Mouse (Mus musculus): ENCODE data around the gene Selenot.

Selenot gene

GRCm38 (mm10) chr3:58636406-58637295, 60.2 kb downstream of the Selenot start, which contains the start of gene Erich6:
TSS of gene Erich6 (minus strand) at chr3:58637207.
- no peak for DNase-seq (ENCODE audit: low read depth)

Measured in c-Kit-positive CD71-negative TER-119-negative erythroid progenitor cells, embryonic 14.5 days (primary cell).